Mouse (Mus musculus) heart, postnatal 0 days (tissue): ENCODE measurements around the gene Asap2. TPM values are rescaled to one million over a fixed set of nuclear protein-coding genes. Genes with fewer than 3 reads are reported as not detected.

Source experiments
- ATAC-seq: fragments of 200-750 bp; cut with Nextera tagmentation; 2 replicates; pipeline ENCODE4 v1.8.0; 2017; ENCODE audit warnings: low read depth, moderate number of reproducible peaks, moderate library complexity; ENCODE audit not compliant: insufficient read depth
- DNase-seq: peaks from one replicate; pipeline ENCODE4 v3.0.0-alpha.2; 2016; ENCODE audit warnings: low spot score
- H3K27ac ChIP-seq: fragments of 300-500 bp; sonication (generic); 2 replicates; pipeline ENCODE4 v1.5.1; 2014; ENCODE audit warnings: low read depth, mild to moderate bottlenecking
- H3K27me3 ChIP-seq: fragments of 300-500 bp; sonication (generic); 2 replicates; pipeline ENCODE4 v1.6.1; 2014; ENCODE audit warnings: low read length, mixed read lengths; ENCODE audit not compliant: control insufficient read depth, insufficient read depth
- H3K36me3 ChIP-seq: fragments of 300-500 bp; sonication (generic); replicated peaks from 2 replicates; pipeline ENCODE4 v1.6.1; 2014; ENCODE audit warnings: low read length, mixed read lengths; ENCODE audit not compliant: control insufficient read depth, insufficient read depth
- H3K4me1 ChIP-seq: fragments of 300-500 bp; sonication (generic); 2 replicates; pipeline ENCODE4 v1.6.1; 2014; ENCODE audit warnings: antibody characterized with exemption; ENCODE audit not compliant: control insufficient read depth, insufficient read depth
- H3K4me2 ChIP-seq: fragments of 300-500 bp; sonication (generic); 2 replicates; pipeline ENCODE4 v1.6.1; 2014; ENCODE audit warnings: low read depth, mild to moderate bottlenecking, low read length, moderate library complexity
- H3K4me3 ChIP-seq: fragments of 300-500 bp; sonication (generic); 2 replicates; pipeline ENCODE4 v1.5.1; 2014; ENCODE audit warnings: low read depth, low read length
- H3K9ac ChIP-seq: fragments of 300-500 bp; sonication (generic); replicated peaks from 2 replicates; pipeline ENCODE4 v1.6.1; 2014; ENCODE audit warnings: low read depth, low read length, mixed read lengths
- H3K9me3 ChIP-seq: fragments of 300-500 bp; sonication (generic); replicated peaks from 2 replicates; pipeline ENCODE4 v1.6.1; 2016; ENCODE audit warnings: low read length; ENCODE audit not compliant: control insufficient read depth
- CTCF ChIP-seq: IDR thresholded peaks from 2 replicates; pipeline ENCODE4 v1.5.1; 2016; ENCODE audit warnings: antibody characterized with exemption, control low read depth, low read depth
- EP300 ChIP-seq: IDR thresholded peaks from 2 replicates; pipeline ENCODE4 v1.6.1; 2016; ENCODE audit warnings: antibody characterized with exemption, low read depth
- WGBS: fragments of 180-500 bp; shearing (Covaris S2); extraction: QIAGEN DNeasy Blood & Tissue Kit; methylation state at CpG from one replicate; pipeline ENCODE4 v1.1.7; 2014; 5-methylcytosine and 5-hydroxymethylcytosine counted together
- polyA plus RNA-seq: library from polyadenylated mRNA; unstranded; fragments of >200 nt; fragmentation: Nextera tagmentation; extraction: Ambion mirVana; gene quantifications from 2 replicates; pipeline ENCODE4 v1.2.1, GENCODE M21; 2015
- total RNA-seq: library from RNA; depleted of rRNA; stranded (reverse); fragments of >200 nt; gene quantifications from 2 replicates; pipeline ENCODE4 v1.2.3, GENCODE M21; 2014; ENCODE audit warnings: low replicate concordance

The Asap2 gene
- total and polyA plus RNA-seq, 2 experiments from 2014 or later, result 4.1 to 9.6 TPM

DNA sequence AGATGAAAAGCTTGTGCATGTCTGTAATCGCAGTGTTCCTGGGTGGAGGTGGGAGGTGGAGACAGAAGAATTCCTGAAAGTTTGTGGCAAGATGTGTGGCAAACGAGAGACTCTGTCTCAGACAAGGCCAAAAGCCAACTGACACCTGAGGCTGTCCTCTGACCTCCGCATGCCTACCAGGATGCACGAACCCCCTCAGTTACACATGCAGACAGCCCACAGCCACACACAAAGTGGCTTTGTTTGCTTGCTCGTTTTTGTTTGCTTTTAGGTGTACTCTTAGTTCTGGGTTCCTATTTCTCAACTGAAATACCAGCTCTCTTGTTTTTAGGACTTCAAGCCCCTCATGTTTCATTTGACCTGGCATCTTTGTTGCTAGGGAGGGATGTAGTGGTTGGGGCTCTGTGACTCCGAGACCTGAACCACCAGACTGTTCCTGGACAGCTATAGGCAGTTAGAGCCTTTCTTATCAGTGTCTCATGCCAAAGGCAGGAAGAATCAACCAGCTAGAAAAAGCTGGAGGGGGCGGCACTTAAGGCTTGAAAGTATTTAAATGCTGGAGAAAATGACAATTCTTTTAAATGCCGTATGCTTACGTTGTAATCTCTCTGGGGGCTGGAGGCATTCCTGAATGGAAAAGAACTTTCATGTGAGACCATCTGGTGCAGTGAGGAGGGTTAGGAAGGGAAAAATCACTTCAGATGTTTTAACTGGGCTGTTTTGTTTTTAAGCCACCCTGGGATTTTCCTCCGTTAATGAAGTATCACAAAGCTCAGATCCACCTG lies 211.4 kb downstream of the Asap2 start:
- Histone ChIP-seq H3K27me3 (no peaks in the 10 kb centered on the region), H3K36me3 (peaks cover 19% of the 10 kb centered on the region), H3K9ac (no peak overlapping the region), H3K4me2 (no peak overlapping the region), H3K27ac (no peak overlapping the region), H3K4me3 (no peak overlapping the region), H3K4me1 (peaks cover 26% of the 10 kb centered on the region; the same call in 1 of the 2 replicates), H3K9me3 (no peaks in the 10 kb centered on the region)
- WGBS, result 69% methylated on average over 10 of the region's 10 CpGs
- TF ChIP-seq CTCF (no peak), EP300 (no peak)
- no peak for DNase-seq
- no peak for ATAC-seq

DNA sequence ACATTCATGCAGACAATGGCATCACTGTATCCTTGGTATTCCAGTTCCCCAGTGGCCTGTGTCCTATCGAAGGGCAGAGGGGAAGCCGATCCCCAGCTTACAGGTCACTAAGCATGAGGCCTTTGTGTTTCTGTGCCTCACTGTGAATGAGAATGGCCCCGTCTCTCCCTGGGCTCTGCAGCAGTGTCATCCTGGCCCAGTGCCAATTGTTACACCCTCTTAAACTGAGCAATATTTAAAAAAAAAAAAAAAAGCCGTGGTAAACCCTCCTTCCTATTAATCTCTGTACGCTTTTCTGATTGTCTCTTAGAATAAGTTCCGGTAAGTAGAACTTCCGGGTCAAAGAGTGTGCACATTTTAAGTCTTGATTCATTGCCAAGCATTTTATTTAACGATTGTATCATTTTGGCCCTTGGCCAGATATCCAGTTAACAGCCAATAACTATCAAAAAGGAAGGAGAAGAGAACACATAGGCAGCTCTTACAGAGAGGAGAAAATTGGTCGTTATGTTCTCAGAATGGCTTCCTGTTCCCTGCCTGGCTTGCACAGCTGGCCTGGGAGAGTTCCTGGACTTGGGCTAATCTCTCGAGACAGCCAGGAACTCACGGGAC lies 214.5 kb downstream of the Asap2 start:
- 20% methylated on average over 11 of the region's 11 CpGs for WGBS
- H3K9ac ChIP-seq, result no peak overlapping the region
- TF ChIP-seq CTCF (no peak), EP300 (peak; percentile 71)

DNA sequence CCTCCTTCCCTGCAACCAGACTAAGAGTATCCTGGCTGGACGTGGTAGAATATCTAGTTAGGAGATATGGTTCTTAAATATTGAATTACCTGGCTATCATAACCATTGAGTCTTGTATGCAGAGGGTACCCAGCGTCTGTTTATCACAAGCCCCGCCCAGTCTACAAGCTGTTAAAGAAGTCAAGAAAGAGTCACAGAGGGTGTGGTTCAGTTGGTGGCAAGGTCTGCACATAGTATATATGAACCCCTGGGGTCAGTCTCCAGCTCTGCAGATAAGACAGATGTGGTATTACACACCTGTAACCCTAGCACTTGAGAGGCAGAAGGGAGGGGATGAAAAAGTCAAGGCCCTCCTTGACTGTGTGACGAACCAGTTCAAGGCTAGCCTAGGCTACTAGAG lies 215.5 kb downstream of the Asap2 start:
- H3K9me3 ChIP-seq, result no peaks in the 10 kb centered on the region
- no peaks in the 10 kb centered on the region for H3K27me3 ChIP-seq
- no peak for TF ChIP-seq CTCF
- TF ChIP-seq EP300, result no peak
- H3K27ac ChIP-seq, result no peak overlapping the region
- DNase-seq (no peak), ATAC-seq (no peak)
- no peak overlapping the region for H3K4me3 ChIP-seq
- H3K36me3 ChIP-seq, result peaks cover 17% of the 10 kb centered on the region
- no peak overlapping the region for H3K9ac ChIP-seq
- no peak overlapping the region for H3K4me2 ChIP-seq
- WGBS, result 86% methylated on average over 4 of the region's 4 CpGs
- peaks cover 26% of the 10 kb centered on the region; the same call in 1 of the 2 replicates for H3K4me1 ChIP-seq

More for the DNA sequence above, 214.5 kb downstream of the Asap2 start:
- peak overlapping the region; percentile 48 for H3K27ac ChIP-seq
- H3K36me3 ChIP-seq, result peaks cover 21% of the 10 kb centered on the region
- peak; percentile 79 for ATAC-seq
- no peaks in the 10 kb centered on the region for H3K9me3 ChIP-seq
- H3K4me3 ChIP-seq, result no peak overlapping the region
- H3K27me3 ChIP-seq, result no peaks in the 10 kb centered on the region
- peak; percentile 70 for DNase-seq
- no peak overlapping the region for H3K4me2 ChIP-seq
- peaks cover 26% of the 10 kb centered on the region; the same call in 1 of the 2 replicates for H3K4me1 ChIP-seq

DNA sequence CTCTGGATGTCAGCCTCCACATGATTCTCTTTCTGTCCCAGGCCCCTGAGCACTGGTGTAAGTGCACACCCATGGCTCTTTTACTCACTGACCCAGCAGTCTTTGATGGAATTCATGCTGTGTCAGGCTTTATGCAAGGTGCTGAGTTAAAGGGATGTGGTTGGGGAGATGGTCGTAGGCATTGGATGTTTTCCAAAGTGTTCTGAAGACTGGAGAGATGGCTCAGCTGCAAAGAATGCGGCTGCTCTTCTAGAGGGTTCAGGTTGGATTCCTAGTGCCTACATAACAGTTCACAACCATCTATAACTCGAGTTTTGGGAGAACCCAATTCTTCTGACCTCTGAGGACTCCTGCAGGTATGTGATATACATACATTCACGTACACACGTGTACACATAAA lies 217.2 kb downstream of the Asap2 start:
- H3K27ac ChIP-seq, result no peak overlapping the region
- no peaks in the 10 kb centered on the region for H3K27me3 ChIP-seq
- H3K4me2 ChIP-seq, result no peak overlapping the region
- WGBS, result 69% methylated on average over 5 of the region's 5 CpGs
- no peak for TF ChIP-seq CTCF
- TF ChIP-seq EP300, result no peak
- H3K4me1 ChIP-seq, result peaks cover 26% of the 10 kb centered on the region; the same call in 1 of the 2 replicates
- H3K9me3 ChIP-seq, result no peaks in the 10 kb centered on the region
- ATAC-seq, result no peak
- no peak overlapping the region for H3K9ac ChIP-seq
- H3K36me3 ChIP-seq, result peaks cover 17% of the 10 kb centered on the region
- no peak overlapping the region for H3K4me3 ChIP-seq
- no peak for DNase-seq

DNA sequence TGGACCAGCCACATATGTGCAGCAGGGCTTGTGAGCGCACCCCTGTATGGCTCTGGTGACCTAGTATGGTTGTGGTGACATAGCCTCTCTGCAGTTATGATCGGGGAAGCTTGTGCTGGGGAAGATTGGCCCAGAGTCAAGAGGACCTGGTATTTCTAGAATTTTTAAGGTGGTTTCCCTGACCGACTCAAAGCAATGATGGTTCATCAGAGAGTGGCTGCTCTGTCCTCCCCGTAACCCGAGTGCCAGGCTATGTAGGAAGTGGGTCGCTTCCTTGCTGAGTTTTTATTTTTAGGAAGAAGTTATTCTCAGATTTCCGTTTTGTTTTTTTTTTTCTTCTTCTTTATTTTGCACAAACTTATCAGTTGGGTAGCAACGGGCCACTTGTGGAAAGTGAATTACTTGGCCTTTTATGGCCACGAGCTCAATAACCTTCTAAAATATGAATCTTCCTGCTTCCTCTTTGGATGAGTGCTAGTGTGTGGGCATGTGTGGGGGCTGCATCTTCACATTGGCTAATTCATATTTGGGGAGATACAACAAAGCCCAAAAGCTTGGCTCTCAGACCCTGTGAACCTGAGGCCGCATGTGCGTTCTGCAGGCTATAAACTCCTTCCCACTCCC lies 218.0 kb downstream of the Asap2 start:
- TF ChIP-seq EP300 (no peak), CTCF (no peak)
- no peak for DNase-seq
- Histone ChIP-seq H3K27me3 (no peaks in the 10 kb centered on the region), H3K9me3 (no peaks in the 10 kb centered on the region), H3K9ac (no peak overlapping the region), H3K36me3 (peaks cover 26% of the 10 kb centered on the region), H3K4me3 (no peak overlapping the region), H3K4me1 (peaks cover 26% of the 10 kb centered on the region; the same call in 1 of the 2 replicates), H3K4me2 (no peak overlapping the region), H3K27ac (no peak overlapping the region)
- WGBS, result 59% methylated on average over 11 of the region's 11 CpGs
- ATAC-seq, result no peak
